Mouse (Mus musculus) right cerebral cortex, adult 2 months (tissue): ENCODE measurements around the gene Dlgap3.

Source experiments
- DNase-seq, 2 experiments: peaks; one replicate each; pipeline ENCODE4 v3.0.0; 2021 to 2022; ENCODE audit warnings: low spot score in 2 of 2

The Dlgap3 gene

DNA sequence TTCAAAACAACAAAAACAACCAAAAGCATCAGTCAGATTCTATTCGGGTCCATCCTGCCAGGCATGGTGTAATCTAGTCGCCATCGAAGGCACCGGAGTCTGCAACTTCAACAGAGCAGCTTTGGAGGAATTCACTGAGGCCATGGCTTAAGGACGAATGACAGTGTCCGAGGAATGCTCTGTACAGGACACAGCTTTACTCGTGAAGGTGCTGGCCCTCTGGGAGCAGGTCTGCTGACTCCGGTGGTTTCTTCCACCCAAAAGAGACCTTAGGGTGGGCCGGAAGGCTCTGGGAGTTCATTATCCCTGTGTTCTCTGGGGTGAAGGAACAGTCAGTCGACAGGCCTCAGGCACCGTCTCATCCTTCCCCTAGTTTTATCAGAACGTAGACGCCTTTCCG, 92.6 kb downstream of the Dlgap3 start:
- no peak for DNase-seq

DNA sequence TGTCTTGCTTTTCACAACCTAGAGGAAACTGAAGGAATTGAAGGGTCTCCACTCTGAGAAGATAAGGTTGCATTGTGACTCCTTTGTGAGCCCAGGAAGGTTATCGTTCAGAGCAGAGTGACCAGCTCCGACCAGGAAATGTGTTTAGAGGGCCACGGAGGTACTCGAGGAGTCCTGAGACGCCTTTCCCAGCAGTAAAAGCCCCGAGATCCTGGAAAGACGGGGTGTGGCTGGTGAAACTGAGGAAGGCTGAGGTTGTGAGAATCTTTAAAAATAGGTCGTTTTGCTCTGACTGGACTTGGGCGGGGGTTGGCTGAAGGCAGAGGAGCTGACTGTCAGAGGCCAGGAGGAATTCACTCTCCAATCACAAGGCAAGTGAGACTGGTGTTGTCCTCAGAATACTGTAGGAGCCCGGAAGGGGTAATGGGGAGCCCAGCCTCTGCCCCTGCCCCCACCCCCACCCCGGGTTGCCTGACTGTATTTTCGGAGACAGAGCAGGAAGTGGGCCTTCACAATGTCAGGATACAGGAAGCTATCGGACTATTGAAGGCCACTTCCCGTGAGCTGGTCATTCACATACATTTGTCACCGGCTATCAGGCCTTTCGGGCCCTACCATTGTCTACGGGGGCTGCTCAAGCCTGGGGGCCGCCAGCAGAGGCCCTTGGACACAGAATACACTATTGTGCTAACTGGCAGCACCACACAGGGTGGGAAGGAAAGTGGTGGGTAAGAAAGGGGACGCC, 94.6 kb downstream of the Dlgap3 start:
- DNase-seq: no peak

GRCm38 (mm10) chr4:127264183-127264554, 95.2 kb downstream of the Dlgap3 start:
- DNase-seq: no peak

- no peak for DNase-seq
Measured at GRCm38 (mm10) chr4:127278451-127279001, 109.5 kb downstream of the Dlgap3 start.

DNA sequence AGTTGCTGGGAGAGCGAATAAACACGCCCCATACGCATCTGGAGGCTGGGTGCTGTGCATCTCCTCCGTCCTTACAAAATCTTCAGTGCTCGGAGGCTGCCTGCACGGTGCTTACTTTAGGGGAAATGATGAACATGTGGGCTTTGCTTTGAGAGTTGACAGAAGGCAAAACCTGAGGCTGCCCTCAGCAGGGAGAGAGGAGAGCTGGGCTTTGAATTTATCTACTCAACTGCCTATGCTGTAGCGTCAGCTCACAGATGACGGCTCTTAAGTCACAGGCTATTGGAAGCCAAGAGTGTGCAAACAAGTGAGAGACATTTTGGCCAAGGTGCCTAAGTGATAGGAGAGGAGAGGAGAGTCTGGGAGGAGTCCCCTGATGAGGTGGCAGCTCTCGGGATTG, 110.2 kb downstream of the Dlgap3 start:
- no peak for DNase-seq
